Mouse (Mus musculus) CD4-positive helper T cell, adult 2 months (primary cell): ENCODE measurements around the gene Pheta1.

Experiments used
- DNase-seq: peaks from one replicate; pipeline ENCODE4 v3.0.0-alpha.2; 2012; ENCODE audit warnings: low read depth, missing footprints, low spot score

Pheta1 gene

GRCm38 (mm10) chr5:121889819-121890362 lies 41.1 kb downstream of the Pheta1 start:
- no peak for DNase-seq

DNA sequence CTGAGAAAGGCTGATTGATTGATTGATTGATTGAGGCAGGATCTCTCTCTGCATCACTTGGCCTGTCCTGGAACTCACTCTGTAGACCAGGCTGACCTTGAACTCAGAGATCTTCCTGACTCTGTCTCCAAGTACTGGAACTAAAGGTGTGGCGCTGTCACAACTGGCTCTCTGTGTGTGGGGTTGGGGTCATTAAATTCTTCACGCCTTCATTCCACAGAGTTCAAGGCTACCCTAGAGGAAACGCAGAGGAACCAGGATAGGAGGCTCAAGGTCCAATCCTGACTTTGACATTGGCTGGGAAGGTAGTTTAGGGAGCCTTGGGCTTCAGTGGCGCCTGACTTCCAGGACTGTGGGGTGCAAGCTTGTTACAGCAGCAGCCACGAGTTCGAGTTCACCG lies 42.1 kb downstream of the Pheta1 start:
- no peak for DNase-seq

GRCm38 (mm10) chr5:121892281-121892680 lies 43.5 kb downstream of the Pheta1 start:
- no peak for DNase-seq

DNA sequence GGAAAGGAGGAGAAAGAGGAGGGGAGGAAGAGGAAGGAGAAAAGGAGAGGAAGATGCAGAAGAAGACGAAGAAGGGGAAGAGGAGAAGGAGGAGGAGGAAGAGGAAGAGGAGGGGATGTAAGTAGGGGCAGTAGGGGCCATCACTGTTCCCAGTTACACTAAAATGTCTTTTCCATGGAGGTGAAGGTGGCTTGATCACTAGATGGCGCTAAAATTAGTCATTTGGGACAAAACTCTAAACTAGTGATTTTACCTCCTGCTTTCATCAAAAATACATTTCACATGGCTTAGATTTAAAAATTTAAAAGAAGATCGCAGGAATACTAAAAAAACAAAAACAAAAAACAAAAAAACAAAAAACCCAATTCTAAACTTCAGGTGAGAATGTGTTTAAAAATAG lies 44.8 kb downstream of the Pheta1 start:
- no peak for DNase-seq

DNA sequence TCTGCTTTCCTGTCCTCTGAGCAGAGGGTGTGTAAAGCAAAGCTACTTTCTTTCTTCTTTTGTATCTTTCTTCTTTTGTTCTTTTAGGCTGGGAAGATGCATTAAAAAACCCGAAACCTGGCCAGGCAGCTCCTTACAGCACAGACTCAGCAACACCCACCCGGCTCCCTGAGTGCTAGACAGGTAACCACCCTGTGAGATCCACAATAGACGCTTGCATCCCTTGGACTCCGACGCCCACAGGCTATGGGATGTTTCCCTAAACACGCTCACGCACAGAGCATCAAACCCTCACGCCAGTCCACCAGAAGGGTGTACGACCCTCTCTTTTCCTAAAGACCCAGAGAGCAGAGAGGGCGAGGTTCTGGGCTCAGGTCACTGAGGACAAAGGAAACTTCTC lies 45.9 kb downstream of the Pheta1 start:
- no peak for DNase-seq

DNA sequence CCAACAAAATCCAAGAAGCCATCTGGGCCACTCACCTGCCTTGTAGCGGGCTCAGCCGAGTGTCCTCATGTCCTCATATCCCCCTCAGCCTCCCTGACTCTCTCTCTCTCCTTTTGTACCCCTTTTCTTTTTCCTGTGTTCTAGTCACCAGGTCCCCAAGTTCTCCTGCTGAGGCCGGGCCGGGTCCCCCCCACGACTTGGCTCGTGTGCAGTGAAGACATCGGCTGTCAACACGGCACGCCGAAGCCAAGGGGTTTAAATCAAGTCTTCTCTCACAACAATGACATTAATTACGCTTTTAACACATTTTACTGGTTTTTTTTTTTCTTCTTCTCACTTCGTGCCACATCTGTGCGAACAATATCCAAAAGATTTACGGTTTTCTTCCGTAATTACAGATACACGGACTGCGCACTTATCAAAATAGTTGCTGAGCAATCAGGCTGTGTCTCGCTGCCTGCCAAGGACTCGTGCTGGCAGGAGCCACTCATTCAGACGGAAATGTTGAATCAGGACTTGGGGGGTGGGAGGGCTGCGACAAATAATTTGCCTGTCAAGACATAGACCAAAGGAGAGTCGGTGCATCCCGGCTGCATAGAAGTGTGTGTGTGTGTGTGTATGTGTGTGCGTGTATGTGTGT lies 46.5 kb downstream of the Pheta1 start:
- DNase-seq, result no peak

DNA sequence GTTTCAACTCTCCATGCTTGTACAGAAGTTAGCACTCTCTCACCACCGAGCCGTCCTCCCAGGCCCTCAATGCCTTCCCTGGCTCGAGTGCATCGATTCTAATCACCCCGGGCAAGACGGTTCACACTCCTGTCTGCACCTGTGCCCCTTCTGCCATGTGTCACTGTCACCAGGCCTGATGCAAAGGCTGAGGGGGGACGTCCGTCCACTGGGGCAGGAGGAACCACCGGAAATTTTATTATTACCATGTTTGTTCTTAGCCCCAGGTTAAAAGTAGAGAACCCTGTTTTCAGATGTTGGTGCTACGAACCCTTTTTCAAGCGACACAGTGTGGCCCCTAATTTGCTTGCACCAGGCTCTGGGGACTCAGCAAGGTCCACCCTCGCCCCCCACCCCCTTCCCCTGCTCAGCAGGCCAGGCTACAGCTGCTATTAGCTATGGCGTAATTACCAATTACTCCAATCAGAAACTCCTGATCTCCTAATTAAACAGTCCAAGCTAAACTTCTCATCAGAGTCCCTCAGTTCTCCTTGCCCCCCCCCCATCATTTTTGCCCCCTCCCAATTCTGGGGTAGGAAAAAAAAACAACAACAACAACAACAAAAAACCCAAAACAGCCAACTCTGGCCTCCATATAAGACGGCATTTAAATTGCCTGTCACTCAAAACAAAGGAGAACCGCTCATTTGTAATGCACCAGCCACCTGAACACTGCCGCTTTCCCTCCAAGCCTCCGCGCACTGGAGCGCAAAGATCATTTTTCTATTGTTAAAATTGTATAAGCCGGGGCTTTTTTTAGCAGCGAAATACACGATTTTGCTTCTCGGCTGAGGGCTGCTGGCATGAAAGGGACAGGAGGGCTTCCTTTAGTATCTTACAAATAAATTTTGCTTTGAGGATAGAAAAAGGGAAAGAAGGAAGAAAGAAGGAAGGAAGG lies 54.3 kb downstream of the Pheta1 start:
- no peak for DNase-seq
